Mouse (Mus musculus): ENCODE measurements around the gene Cpz.

DNA sequence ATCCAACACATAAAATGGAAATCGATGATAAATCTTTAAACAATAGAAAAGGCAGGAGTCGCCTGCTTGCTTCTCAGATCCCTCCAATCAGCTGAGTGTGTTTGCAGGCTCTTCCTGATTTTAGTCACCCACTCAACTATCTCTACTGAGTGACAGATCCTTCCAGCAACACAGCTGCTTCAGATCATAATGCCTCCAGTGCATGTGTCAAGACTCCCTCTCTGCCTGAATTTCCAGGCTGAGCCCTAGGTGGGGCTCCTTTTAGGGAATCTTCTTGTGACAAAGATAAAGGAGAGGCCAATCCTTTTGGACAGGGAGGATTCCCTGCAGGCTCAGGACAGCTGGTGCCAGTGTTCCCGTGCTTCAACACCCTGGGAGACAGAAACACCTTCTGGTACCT is 67.2 kb downstream of the Cpz start:
- TF ChIP-seq CTCF (IDR thresholded peaks at IDR 0.05; ENCODE audit: low read depth) (no peak), EP300 (IDR thresholded peaks at IDR 0.05; ENCODE audit: low read depth) (no peak)

Measured in liver, embryonic 14.5 days (tissue).